Mouse (Mus musculus): Measurements from ENCODE around the gene Dennd6a.

- TF ChIP-seq CTCF (IDR thresholded peaks at IDR 0.05; ENCODE audit: control insufficient read depth, insufficient read depth, insufficient replicate concordance, low read depth, low read length) = no peak
- TF ChIP-seq POLR2A (IDR thresholded peaks at IDR 0.05; ENCODE audit: control insufficient read depth, low read depth, low read length) = no peak
These were observed 2.7 kb downstream of the Dennd6a start for GRCm38 (mm10) chr14:26576255-26576780.
